Comparison of ENCODE assay signal across 13 mouse cellular contexts in the genomic region with DNA sequence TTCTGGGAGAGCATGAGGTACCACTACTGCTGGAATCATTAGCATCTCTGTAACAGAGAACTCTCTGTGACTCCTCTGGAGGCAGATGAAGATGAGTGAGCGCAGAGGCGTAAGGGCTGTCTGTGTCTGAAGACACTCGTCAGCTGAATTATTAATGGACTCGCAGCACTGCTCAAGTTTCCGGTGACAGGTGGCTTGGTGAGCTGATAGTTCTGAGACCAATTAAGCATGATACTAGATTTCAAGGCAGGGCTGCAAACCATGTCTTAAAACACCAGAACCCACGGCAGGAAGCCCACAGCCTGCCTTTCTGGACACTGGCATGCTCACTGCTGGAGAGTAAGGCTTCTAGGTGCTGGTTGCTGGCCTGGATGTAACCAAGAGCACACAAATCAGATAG.
"Had no signal": no experiment of that assay in that cellular context is flagged by ENCODE, and none has a peak within 500 bp of the region (broad histone marks: within the 10 kb centered on the region; RNA-seq: fewer than 3 reads in every experiment).

No protein-coding gene starts in this region.

- DNase-seq: lung, adult 2 months; lung, postnatal 36 days; right cerebral cortex, adult 18-20 months; right cerebral cortex, postnatal 25 days; thymus, adult 18-20 months; thymus, postnatal 14 days had no signal

- H3K4me2 ChIP-seq: liver, embryonic 11.5 days; liver, embryonic 15.5 days; midbrain, embryonic 12.5 days; neural tube, embryonic 15.5 days had no signal

- H3K9me3 ChIP-seq: limb, embryonic 10.5 days; liver, embryonic 15.5 days; midbrain, embryonic 12.5 days; neural tube, embryonic 15.5 days had no signal

- ATAC-seq: lung, postnatal 0 days had no signal

- H3K27me3 ChIP-seq: liver, embryonic 15.5 days; neural tube, embryonic 15.5 days had no signal

- H3K9ac ChIP-seq: liver, embryonic 15.5 days; midbrain, embryonic 12.5 days; neural tube, embryonic 15.5 days had no signal

- H3K4me3 ChIP-seq: left cerebral cortex, adult 2 months; limb, embryonic 10.5 days; liver, embryonic 15.5 days; midbrain, embryonic 12.5 days; neural tube, embryonic 15.5 days had no signal

- H3K36me3 ChIP-seq: limb, embryonic 10.5 days; liver, embryonic 15.5 days; midbrain, embryonic 12.5 days; neural tube, embryonic 15.5 days had no signal

- H3K4me1 ChIP-seq: liver, embryonic 15.5 days had no signal

- H3K27ac ChIP-seq: left cerebral cortex, adult 2 months; limb, embryonic 10.5 days; liver, embryonic 15.5 days; midbrain, embryonic 12.5 days; neural tube, embryonic 15.5 days had no signal
